Mouse (Mus musculus) limb, embryonic 12.5 days (tissue): Measurements from ENCODE around the gene Gpr132. TPM values are rescaled to one million over a fixed set of nuclear protein-coding genes. Genes with fewer than 3 reads are reported as not detected.

Experiments used
- ATAC-seq: fragments of 200-750 bp; cut with Nextera tagmentation; 2 replicates; pipeline ENCODE4 v1.8.0; 2017; ENCODE audit warnings: low read depth, moderate TSS enrichment; ENCODE audit not compliant: insufficient number of reproducible peaks, insufficient read depth, low FRiP score, low TSS enrichment
- H3K27ac ChIP-seq: fragments of 300-500 bp; sonication (generic); 2 replicates; pipeline ENCODE4 v1.5.1; 2016; ENCODE audit warnings: mild to moderate bottlenecking, moderate library complexity
- H3K27me3 ChIP-seq: fragments of 300-500 bp; sonication (generic); 2 replicates; pipeline ENCODE4 v1.6.1; 2016; ENCODE audit warnings: mild to moderate bottlenecking, moderate library complexity
- H3K36me3 ChIP-seq: fragments of 300-500 bp; sonication (generic); 2 replicates; pipeline ENCODE4 v1.6.1; 2016; ENCODE audit warnings: mild to moderate bottlenecking, moderate library complexity
- H3K4me1 ChIP-seq: fragments of 300-500 bp; sonication (generic); replicated peaks from 2 replicates; pipeline ENCODE4 v1.6.1; 2016
- H3K4me2 ChIP-seq: fragments of 300-500 bp; sonication (generic); 2 replicates; pipeline ENCODE4 v1.6.1; 2016; ENCODE audit warnings: mild to moderate bottlenecking, moderate library complexity
- H3K4me3 ChIP-seq: fragments of 300-500 bp; sonication (generic); replicated peaks from 2 replicates; pipeline ENCODE4 v1.5.1; 2016; ENCODE audit warnings: mild to moderate bottlenecking
- H3K9ac ChIP-seq: fragments of 300-500 bp; sonication (generic); replicated peaks from 2 replicates; pipeline ENCODE4 v1.6.1; 2016; ENCODE audit warnings: mild to moderate bottlenecking, moderate library complexity
- H3K9me3 ChIP-seq: fragments of 300-500 bp; sonication (generic); 2 replicates; pipeline ENCODE4 v1.6.1; 2016; ENCODE audit warnings: mild to moderate bottlenecking, moderate library complexity
- WGBS: fragments of 180-500 bp; shearing (Covaris S2); methylation state at CpG from one replicate; pipeline ENCODE4 v1.1.7; 2016; 5-methylcytosine and 5-hydroxymethylcytosine counted together
- polyA plus RNA-seq: library from polyadenylated mRNA; unstranded; fragments of >200 nt; fragmentation: Nextera tagmentation; extraction: Ambion mirVana; gene quantifications from 2 replicates; pipeline ENCODE4 v1.2.1, GENCODE M21; 2016

Gene Gpr132
- polyA plus RNA-seq, 1 experiment from 2014 or later: not detected

GRCm38 (mm10) chr12:112877073-112877576 is 9.1 kb upstream of the Gpr132 start:
- Histone ChIP-seq H3K4me1 (peaks cover 32% of the 10 kb centered on the region), H3K27me3 (peaks cover 84% of the 10 kb centered on the region), H3K4me2 (peak overlapping the region; percentile 85), H3K9ac (peak overlapping the region; percentile 62), H3K4me3 (peak overlapping the region; percentile 46), H3K36me3 (no peaks in the 10 kb centered on the region), H3K27ac (no peak overlapping the region), H3K9me3 (no peaks in the 10 kb centered on the region)
- ATAC-seq: no peak
- whole genome bisulfite sequencing: 3% methylated on average over 17 of the region's 17 CpGs

GRCm38 (mm10) chr12:112876332-112877072 is 8.5 kb upstream of the Gpr132 start:
- Histone ChIP-seq H3K9me3 (no peaks in the 10 kb centered on the region), H3K36me3 (no peaks in the 10 kb centered on the region), H3K9ac (no peak overlapping the region), H3K27ac (no peak overlapping the region), H3K27me3 (peaks cover 90% of the 10 kb centered on the region), H3K4me1 (peaks cover 32% of the 10 kb centered on the region), H3K4me2 (peak overlapping the region; percentile 85), H3K4me3 (peak overlapping the region; percentile 46)
- whole genome bisulfite sequencing: 5% methylated on average over 28 of the region's 28 CpGs
- no peak for ATAC-seq

DNA sequence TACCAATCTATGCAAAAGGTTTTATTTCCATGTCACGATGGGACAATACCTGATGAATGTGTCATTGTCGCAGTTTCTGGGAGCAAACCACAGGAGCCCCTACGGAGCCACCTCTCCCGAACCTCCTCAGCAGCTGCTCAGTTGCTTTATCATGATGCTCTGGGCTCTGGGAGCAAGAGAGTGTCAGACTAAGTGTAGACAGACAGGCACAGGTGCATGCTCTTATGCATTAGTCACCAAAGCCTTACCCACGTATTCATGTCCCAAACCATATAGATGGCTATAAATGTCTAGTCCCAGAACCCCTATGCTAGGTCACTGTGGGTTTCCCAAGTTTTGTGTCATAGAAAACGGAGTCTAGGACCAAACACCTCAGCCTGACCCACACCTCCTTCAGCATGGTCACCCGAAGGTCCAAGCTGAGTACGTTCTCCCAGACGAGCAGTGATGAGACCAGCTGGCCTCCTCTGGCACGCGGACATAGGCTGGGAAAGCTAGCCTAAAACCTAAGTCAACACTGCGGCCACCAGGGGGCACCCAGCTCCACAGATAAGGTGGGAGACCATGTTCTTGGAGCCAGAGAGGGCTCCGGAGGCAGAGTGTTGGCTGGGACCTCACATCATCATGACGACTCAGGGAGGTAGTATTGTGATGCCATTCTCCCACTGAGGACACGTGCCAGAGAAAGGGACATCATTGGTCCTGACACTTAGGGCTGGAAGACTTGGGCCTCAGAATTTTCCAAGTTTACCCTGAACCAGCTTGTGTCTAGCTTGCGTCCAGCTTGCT is 7.4 kb upstream of the Gpr132 start:
- ATAC-seq: peak; percentile 18; the same call in 1 of the 2 replicates
- Histone ChIP-seq H3K27me3 (peaks cover 96% of the 10 kb centered on the region), H3K27ac (no peak overlapping the region), H3K4me1 (peaks cover 32% of the 10 kb centered on the region), H3K36me3 (no peaks in the 10 kb centered on the region), H3K9ac (no peak overlapping the region), H3K9me3 (no peaks in the 10 kb centered on the region), H3K4me3 (no peak overlapping the region), H3K4me2 (no peak overlapping the region)
- WGBS: 23% methylated on average over 16 of the region's 16 CpGs

- WGBS: 18% methylated on average over 22 of the region's 22 CpGs
- Histone ChIP-seq H3K4me1 (peaks cover 39% of the 10 kb centered on the region), H3K4me2 (peak overlapping the region; percentile 51), H3K27ac (0 out of 2 replicates have a peak overlapping the region, but pooled peaks have one; percentile 0), H3K9ac (peak overlapping the region; percentile 23; the same call in 1 of the 2 replicates), H3K27me3 (peaks cover 95% of the 10 kb centered on the region), H3K9me3 (no peaks in the 10 kb centered on the region), H3K4me3 (peak overlapping the region; percentile 24), H3K36me3 (no peaks in the 10 kb centered on the region)
- ATAC-seq: no peak
Observed at GRCm38 (mm10) chr12:112874199-112874598, 6.2 kb upstream of the Gpr132 start.

- H3K4me2 ChIP-seq: peak overlapping the region; percentile 51
- no peaks in the 10 kb centered on the region for H3K36me3 ChIP-seq
- peak overlapping the region; percentile 24 for H3K4me3 ChIP-seq
- 0 out of 2 replicates have a peak overlapping the region, but pooled peaks have one; percentile 0 for H3K27ac ChIP-seq
- 18% methylated on average over 18 of the region's 18 CpGs for WGBS
- H3K4me1 ChIP-seq: peaks cover 39% of the 10 kb centered on the region
- peaks cover 95% of the 10 kb centered on the region for H3K27me3 ChIP-seq
- no peak for ATAC-seq
- H3K9ac ChIP-seq: peak overlapping the region; percentile 23; the same call in 1 of the 2 replicates
- H3K9me3 ChIP-seq: no peaks in the 10 kb centered on the region
Observed at GRCm38 (mm10) chr12:112873452-112874190, 5.6 kb upstream of the Gpr132 start.

DNA sequence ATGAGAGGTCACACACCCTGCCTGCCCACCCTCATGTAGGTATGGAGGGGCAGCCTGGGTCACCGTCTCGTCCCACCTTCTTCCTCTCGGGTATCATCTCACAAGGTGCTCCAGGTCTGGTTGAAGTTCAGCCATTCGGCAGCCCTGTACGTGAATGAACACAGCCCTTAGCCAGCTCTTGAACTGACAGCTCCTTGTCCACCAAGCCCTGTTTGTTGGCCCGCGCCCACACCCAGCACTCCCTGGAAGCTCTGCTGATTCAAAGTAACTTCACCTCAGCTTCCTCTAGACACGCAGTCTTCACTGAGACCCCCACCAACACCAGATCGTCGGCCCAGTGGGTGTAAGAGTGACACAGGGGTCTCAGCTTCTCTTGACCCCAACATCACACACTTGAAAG is 5.0 kb upstream of the Gpr132 start:
- no peaks in the 10 kb centered on the region for H3K9me3 ChIP-seq
- H3K27ac ChIP-seq: no peak overlapping the region
- ATAC-seq: no peak
- WGBS: 82% methylated on average over 10 of the region's 10 CpGs
- no peak overlapping the region for H3K9ac ChIP-seq
- peaks cover 95% of the 10 kb centered on the region for H3K27me3 ChIP-seq
- H3K4me2 ChIP-seq: no peak overlapping the region
- no peaks in the 10 kb centered on the region for H3K36me3 ChIP-seq
- H3K4me1 ChIP-seq: peaks cover 36% of the 10 kb centered on the region
- H3K4me3 ChIP-seq: no peak overlapping the region

DNA sequence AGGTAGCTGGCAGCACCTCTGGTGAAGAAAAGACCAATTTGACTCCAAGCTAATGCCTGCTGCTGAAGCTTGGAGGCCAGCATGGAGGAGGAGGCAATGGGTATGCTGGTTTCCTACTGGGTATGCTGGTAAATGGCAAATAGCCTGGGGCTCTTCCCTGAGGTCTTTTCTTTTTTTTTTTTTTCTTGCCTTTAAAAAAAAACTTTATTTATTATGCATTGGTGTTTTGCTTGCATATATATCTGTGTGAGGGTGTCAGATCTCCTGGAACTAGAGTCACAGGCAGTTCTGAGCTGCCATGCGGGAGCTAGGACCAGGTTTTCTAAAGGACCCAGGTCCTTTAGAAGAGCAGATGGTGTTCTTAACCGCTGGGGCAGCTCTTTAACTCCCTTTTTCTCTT is 3.2 kb upstream of the Gpr132 start:
- Histone ChIP-seq H3K4me3 (no peak overlapping the region), H3K27ac (no peak overlapping the region), H3K9me3 (no peaks in the 10 kb centered on the region), H3K9ac (no peak overlapping the region), H3K36me3 (no peaks in the 10 kb centered on the region), H3K4me1 (peaks cover 19% of the 10 kb centered on the region), H3K4me2 (no peak overlapping the region), H3K27me3 (peaks cover 78% of the 10 kb centered on the region)
- no peak for ATAC-seq
- 72% methylated on average over 2 of the region's 2 CpGs for WGBS

GRCm38 (mm10) chr12:112870775-112871174 is 2.7 kb upstream of the Gpr132 start:
- peaks cover 16% of the 10 kb centered on the region for H3K4me1 ChIP-seq

GRCm38 (mm10) chr12:112869783-112870204 is 1.8 kb upstream of the Gpr132 start:
- 7% methylated on average over 16 of the region's 16 CpGs for WGBS
- H3K27me3 ChIP-seq: peaks cover 63% of the 10 kb centered on the region
- peak overlapping the region; percentile 27 for H3K4me2 ChIP-seq
- H3K36me3 ChIP-seq: no peaks in the 10 kb centered on the region
- no peak for ATAC-seq
- H3K9me3 ChIP-seq: no peaks in the 10 kb centered on the region
- 0 out of 2 replicates have a peak overlapping the region, but pooled peaks have one; percentile 23 for H3K9ac ChIP-seq
- H3K27ac ChIP-seq: no peak overlapping the region
- H3K4me3 ChIP-seq: no peak overlapping the region
- peaks cover 16% of the 10 kb centered on the region for H3K4me1 ChIP-seq

More at GRCm38 (mm10) chr12:112870775-112871174, 2.7 kb upstream of the Gpr132 start:
- Histone ChIP-seq H3K27me3 (peaks cover 73% of the 10 kb centered on the region), H3K9ac (no peak overlapping the region), H3K36me3 (no peaks in the 10 kb centered on the region), H3K27ac (no peak overlapping the region), H3K9me3 (no peaks in the 10 kb centered on the region), H3K4me3 (no peak overlapping the region), H3K4me2 (no peak overlapping the region)
- WGBS: 43% methylated on average over 13 of the region's 13 CpGs
- no peak for ATAC-seq

DNA sequence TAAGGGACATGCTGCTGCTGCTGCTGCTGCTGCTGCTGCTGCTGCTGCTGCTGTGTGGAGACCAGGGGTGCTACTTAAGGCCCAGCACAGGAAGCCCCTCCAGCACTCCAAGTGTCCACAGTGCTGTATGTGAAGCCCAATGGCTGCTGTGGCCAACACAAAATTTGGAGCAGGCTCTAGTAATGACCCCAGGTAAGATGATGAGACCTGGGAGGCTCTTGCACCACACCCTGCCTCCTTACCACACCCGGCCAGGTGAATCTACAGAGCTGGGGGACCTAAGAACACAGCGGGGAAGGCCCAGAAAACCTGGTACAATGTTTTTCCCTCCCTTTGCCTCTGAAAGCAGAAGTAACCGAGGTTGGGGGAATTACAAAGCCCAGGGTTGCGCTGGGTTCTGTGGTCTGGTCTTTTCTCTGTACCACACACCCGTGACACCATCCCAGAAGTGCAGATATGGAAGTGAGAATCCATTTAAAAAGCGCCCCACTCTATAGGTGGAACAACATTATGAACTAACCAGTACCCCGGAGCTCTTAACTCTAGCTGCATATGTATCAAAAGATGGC is 838 bp downstream of the Gpr132 start:
- peaks cover 7% of the 10 kb centered on the region for H3K4me1 ChIP-seq
- H3K36me3 ChIP-seq: no peaks in the 10 kb centered on the region
- H3K4me2 ChIP-seq: no peak overlapping the region
- H3K9ac ChIP-seq: peak overlapping the region; percentile 31; the same call in 1 of the 2 replicates
- H3K27me3 ChIP-seq: peaks cover 37% of the 10 kb centered on the region
- no peaks in the 10 kb centered on the region for H3K9me3 ChIP-seq
- no peak overlapping the region for H3K27ac ChIP-seq
- H3K4me3 ChIP-seq: no peak overlapping the region
- ATAC-seq: no peak
- WGBS: 88% methylated on average over 7 of the region's 7 CpGs
